In genomic region chr4:123078231-123078630, GRCm38 (mm10) we compare ENCODE assay signal across 18 mouse cellular contexts. TPM values are rescaled to one million over a fixed set of nuclear protein-coding genes. Genes with fewer than 3 reads are reported as not detected.
"Had no signal": no experiment of that assay in that cellular context is flagged by ENCODE, and none has a peak within 500 bp of the region (broad histone marks: within the 10 kb centered on the region; RNA-seq: fewer than 3 reads in every experiment).

No protein-coding gene starts in this region.

- H3K36me3 ChIP-seq: limb, embryonic 12.5 days; midbrain, embryonic 12.5 days; neural tube, embryonic 13.5 days had no signal

- H3K9ac ChIP-seq: limb, embryonic 12.5 days; lung, embryonic 14.5 days; midbrain, embryonic 12.5 days; neural tube, embryonic 13.5 days had no signal

- DNase-seq: kidney, adult 8-10 months; kidney, postnatal 25 days; layer of hippocampus, postnatal 36 days; lung, embryonic 14.5 days; lung, postnatal 10 days; lung, postnatal 4 days; right cerebral cortex, postnatal 14 days; thymus, postnatal 4 days had no signal

- H3K27ac ChIP-seq: limb, embryonic 12.5 days; midbrain, embryonic 12.5 days; neural tube, embryonic 13.5 days; stomach, postnatal 0 days had no signal

- H3K27me3 ChIP-seq: neural tube, embryonic 13.5 days had no signal

- H3K4me3 ChIP-seq: limb, embryonic 12.5 days; megakaryocyte, embryonic 14.5 days; midbrain, embryonic 12.5 days; neural tube, embryonic 13.5 days had no signal

- H3K9me3 ChIP-seq: limb, embryonic 12.5 days; midbrain, embryonic 12.5 days; neural tube, embryonic 13.5 days had no signal

- ATAC-seq: inflammation-experienced regulatory T-cells, adult 6 months; intestine, postnatal 0 days had no signal

- H3K4me1 ChIP-seq: limb, embryonic 12.5 days had no signal

- H3K4me2 ChIP-seq: limb, embryonic 12.5 days; lung, embryonic 14.5 days; midbrain, embryonic 12.5 days; neural tube, embryonic 13.5 days had no signal

RNA-seq across cellular contexts. Expression of gene Bmp8b, which starts 26.7 kb away (rescaled TPM):
- total RNA-seq: liver, adult 2 months; monocyte, adult 5-6 weeks had no signal
- polyA plus RNA-seq: inflammation-experienced regulatory T-cells, adult 6 months had no signal

RNA-seq across cellular contexts. Expression of gene Oxct2b, which starts 37.8 kb away (rescaled TPM):
- total RNA-seq: layer of hippocampus, postnatal 36 days; liver, adult 2 months; monocyte, adult 5-6 weeks had no signal
- polyA plus RNA-seq: inflammation-experienced regulatory T-cells, adult 6 months; kidney, embryonic 16.5 days; limb, embryonic 12.5 days; liver, adult 2 months; lung, embryonic 14.5 days; midbrain, embryonic 12.5 days; stomach, postnatal 0 days had no signal
